Mouse (Mus musculus) intestine, embryonic 16.5 days (tissue): Measurements from ENCODE around the gene Aldoc. TPM values are rescaled to one million over a fixed set of nuclear protein-coding genes. Genes with fewer than 3 reads are reported as not detected.
A peak's percentile ranks its signal among the peaks of the same experiment; 100 is the strongest.

Experiments used
- ATAC-seq: fragments of 200-750 bp; cut with Nextera tagmentation; 2 replicates; pipeline ENCODE4 v1.8.0; 2017; ENCODE audit warnings: moderate TSS enrichment, moderate library complexity
- H3K27ac ChIP-seq: fragments of 300-500 bp; sonication (generic); 2 replicates; pipeline ENCODE4 v1.5.1; 2014; ENCODE audit warnings: mild to moderate bottlenecking, low read length
- H3K27me3 ChIP-seq: fragments of 300-500 bp; sonication (generic); replicated peaks from 2 replicates; pipeline ENCODE4 v1.6.1; 2014; ENCODE audit warnings: low read length, control low read depth, mixed read lengths; ENCODE audit not compliant: control insufficient read depth, insufficient read depth
- H3K36me3 ChIP-seq: fragments of 300-500 bp; sonication (generic); 2 replicates; pipeline ENCODE4 v1.6.1; 2014; ENCODE audit warnings: low read length, control low read depth; ENCODE audit not compliant: control insufficient read depth, insufficient read depth
- H3K4me1 ChIP-seq: fragments of 300-500 bp; sonication (generic); 2 replicates; pipeline ENCODE4 v1.6.1; 2014; ENCODE audit warnings: low read length, control low read depth, mixed read lengths; ENCODE audit not compliant: control insufficient read depth, insufficient read depth
- H3K4me2 ChIP-seq: fragments of 300-500 bp; sonication (generic); 2 replicates; pipeline ENCODE4 v1.6.1; 2014; ENCODE audit warnings: low read depth, low read length, control low read depth
- H3K4me3 ChIP-seq: fragments of 300-500 bp; sonication (generic); 2 replicates; pipeline ENCODE4 v1.5.1; 2014; ENCODE audit warnings: mild to moderate bottlenecking, low read length
- H3K9ac ChIP-seq: fragments of 300-500 bp; sonication (generic); 2 replicates; pipeline ENCODE4 v1.6.1; 2014; ENCODE audit warnings: low read depth, low read length
- H3K9me3 ChIP-seq: fragments of 300-500 bp; sonication (generic); 2 replicates; pipeline ENCODE4 v1.6.1; 2016; ENCODE audit warnings: low read length, control low read depth; ENCODE audit not compliant: control insufficient read depth
- WGBS: fragments of 180-500 bp; shearing (Covaris S2); extraction: QIAGEN DNeasy Blood & Tissue Kit; methylation state at CpG from one replicate; pipeline ENCODE4 v1.1.7; 2014; 5-methylcytosine and 5-hydroxymethylcytosine counted together
- polyA plus RNA-seq: library from polyadenylated mRNA; unstranded; fragments of >200 nt; fragmentation: Nextera tagmentation; extraction: Ambion mirVana; gene quantifications from 2 replicates; pipeline ENCODE4 v1.2.1, GENCODE M21; 2015

Gene Aldoc
- polyA plus RNA-seq, 1 experiment from 2014 or later: 34.0 TPM

DNA sequence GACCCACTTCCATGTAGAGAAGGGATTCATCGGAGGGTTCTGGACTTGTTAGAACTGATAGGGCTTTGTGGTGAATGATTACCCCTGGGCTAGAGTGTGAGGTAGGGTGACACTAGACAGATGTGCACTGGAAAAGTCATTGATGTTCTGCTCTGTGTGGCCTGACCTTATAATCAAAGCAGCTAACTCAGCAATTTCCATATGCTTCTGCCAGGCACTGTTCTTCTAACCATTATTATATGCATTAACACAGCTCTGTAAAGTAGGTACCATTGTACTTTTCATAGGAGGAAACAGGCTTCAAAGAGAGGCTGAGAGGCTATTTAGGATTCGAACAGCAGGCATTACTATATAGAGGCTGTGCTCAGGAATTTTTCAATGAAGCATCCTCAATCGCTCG is 4.4 kb downstream of the Aldoc start:
- Histone ChIP-seq H3K4me1 (peaks cover 14% of the 10 kb centered on the region), H3K27ac (no peak overlapping the region), H3K4me2 (no peak overlapping the region), H3K9me3 (no peaks in the 10 kb centered on the region), H3K36me3 (no peaks in the 10 kb centered on the region), H3K9ac (no peak overlapping the region), H3K27me3 (no peaks in the 10 kb centered on the region), H3K4me3 (no peak overlapping the region)
- ATAC-seq: no peak
- WGBS: 90% methylated on average over 4 of the region's 4 CpGs

- no peaks in the 10 kb centered on the region for H3K27me3 ChIP-seq
- no peaks in the 10 kb centered on the region for H3K36me3 ChIP-seq
- 11% methylated on average over 37 of the region's 37 CpGs for WGBS
- H3K27ac ChIP-seq: peak within 1 kb of the TSS; percentile 69
- H3K9ac ChIP-seq: peak within 1 kb of the TSS; percentile 87
- H3K4me2 ChIP-seq: peak within 1 kb of the TSS; percentile 83
- H3K4me1 ChIP-seq: peaks cover 12% of the 10 kb centered on the region
- ATAC-seq: peak; percentile 98
- H3K4me3 ChIP-seq: peak within 1 kb of the TSS; percentile 86
- no peaks in the 10 kb centered on the region for H3K9me3 ChIP-seq
Measured at GRCm38 (mm10) chr11:78327634-78328511, 5.1 kb downstream of the Aldoc start, which contains the start of gene Pigs. Pigs (plus strand) TSS chr11:78328415.

GRCm38 (mm10) chr11:78328512-78329056 is 5.8 kb downstream of the Aldoc start:
- H3K27ac ChIP-seq: no peak overlapping the region

DNA sequence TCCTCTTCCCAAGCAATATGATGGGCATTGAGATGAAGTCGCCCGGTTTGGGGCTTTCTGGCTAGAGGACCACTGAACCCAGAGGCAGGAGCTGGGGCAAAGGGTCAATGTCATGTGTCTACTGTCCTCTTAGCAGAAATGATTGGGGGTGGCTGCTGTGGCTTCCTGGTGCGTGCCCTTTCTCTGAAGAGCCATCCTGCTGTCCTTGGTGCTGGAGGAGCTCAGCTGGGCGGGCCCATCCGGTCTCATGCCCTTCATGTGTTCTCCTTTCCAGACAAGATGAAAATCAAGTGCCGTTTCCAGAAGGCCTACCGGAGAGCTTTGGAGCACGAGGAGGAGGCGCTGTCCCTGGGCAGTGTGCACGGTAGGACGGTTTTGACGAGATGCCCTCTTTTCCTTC is 9.9 kb downstream of the Aldoc start:
- Histone ChIP-seq H3K36me3 (no peaks in the 10 kb centered on the region; the same call in 1 of the 2 replicates), H3K9me3 (no peaks in the 10 kb centered on the region), H3K4me3 (no peak overlapping the region), H3K4me2 (no peak overlapping the region), H3K9ac (no peak overlapping the region), H3K27me3 (no peaks in the 10 kb centered on the region), H3K4me1 (peaks cover 6% of the 10 kb centered on the region), H3K27ac (no peak overlapping the region)
- ATAC-seq: no peak
- 95% methylated on average over 12 of the region's 12 CpGs for WGBS

More at GRCm38 (mm10) chr11:78328512-78329056, 5.8 kb downstream of the Aldoc start:
- Histone ChIP-seq H3K4me1 (peaks cover 6% of the 10 kb centered on the region), H3K9ac (peak overlapping the region; percentile 87), H3K9me3 (no peaks in the 10 kb centered on the region), H3K27me3 (no peaks in the 10 kb centered on the region), H3K4me3 (peak overlapping the region; percentile 86), H3K4me2 (peak overlapping the region; percentile 83), H3K36me3 (no peaks in the 10 kb centered on the region)
- peak; percentile 69 for ATAC-seq
- WGBS: 1% methylated on average over 40 of the region's 41 CpGs

- Histone ChIP-seq H3K4me1 (peaks cover 4% of the 10 kb centered on the region), H3K27ac (no peak overlapping the region), H3K4me3 (no peak overlapping the region), H3K9ac (no peak overlapping the region), H3K9me3 (no peaks in the 10 kb centered on the region), H3K36me3 (no peaks in the 10 kb centered on the region; the same call in 1 of the 2 replicates), H3K4me2 (no peak overlapping the region), H3K27me3 (no peaks in the 10 kb centered on the region)
- WGBS: 88% methylated on average over 5 of the region's 5 CpGs
- ATAC-seq: no peak
Measured at GRCm38 (mm10) chr11:78333992-78334391, 11.2 kb downstream of the Aldoc start.

GRCm38 (mm10) chr11:78337040-78337439 is 14.3 kb downstream of the Aldoc start:
- 87% methylated on average over 8 of the region's 8 CpGs for WGBS
- no peaks in the 10 kb centered on the region for H3K4me1 ChIP-seq
- H3K27me3 ChIP-seq: no peaks in the 10 kb centered on the region
- H3K9ac ChIP-seq: no peak overlapping the region
- H3K36me3 ChIP-seq: peaks cover 2% of the 10 kb centered on the region; the same call in 1 of the 2 replicates
- no peaks in the 10 kb centered on the region for H3K9me3 ChIP-seq
- no peak overlapping the region for H3K27ac ChIP-seq
- ATAC-seq: no peak
- H3K4me3 ChIP-seq: no peak overlapping the region
- no peak overlapping the region for H3K4me2 ChIP-seq

DNA sequence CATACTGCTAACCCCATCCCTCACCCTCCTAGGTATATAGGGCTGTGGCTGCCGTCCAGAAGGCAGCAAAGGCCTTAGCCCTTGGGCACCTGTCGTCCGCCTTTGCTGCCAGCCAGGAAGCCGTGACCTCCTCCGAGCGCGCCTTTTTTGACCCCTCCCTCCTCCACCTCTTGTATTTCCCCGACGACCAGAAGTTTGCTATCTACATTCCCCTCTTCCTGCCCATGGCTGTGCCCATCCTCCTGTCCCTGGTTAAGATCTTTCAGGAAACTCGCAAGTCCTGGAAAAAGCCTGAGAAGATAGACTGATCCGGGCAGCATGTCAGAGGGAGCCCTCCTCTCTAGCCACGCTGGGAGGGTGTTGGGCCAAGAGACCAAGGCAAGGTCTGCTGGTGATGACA is 18.9 kb downstream of the Aldoc start:
- H3K36me3 ChIP-seq: 0 out of 2 replicates have a peak, but pooled peaks cover 2% of the 10 kb centered on the region
- H3K9ac ChIP-seq: no peak overlapping the region
- 81% methylated on average over 12 of the region's 12 CpGs for WGBS
- peaks cover 31% of the 10 kb centered on the region for H3K4me1 ChIP-seq
- no peaks in the 10 kb centered on the region for H3K27me3 ChIP-seq
- no peak overlapping the region for H3K4me3 ChIP-seq
- H3K9me3 ChIP-seq: no peaks in the 10 kb centered on the region
- no peak overlapping the region for H3K4me2 ChIP-seq
- no peak overlapping the region for H3K27ac ChIP-seq
- no peak for ATAC-seq

- 0 out of 2 replicates have a peak, but pooled peaks cover 4% of the 10 kb centered on the region for H3K36me3 ChIP-seq
- peak within 1 kb of the TSS; percentile 92 for H3K9ac ChIP-seq
- no peaks in the 10 kb centered on the region for H3K27me3 ChIP-seq
- no peaks in the 10 kb centered on the region for H3K9me3 ChIP-seq
- H3K4me3 ChIP-seq: peak within 1 kb of the TSS; percentile 84
- peak within 1 kb of the TSS; percentile 95 for H3K4me2 ChIP-seq
- 1% methylated on average over 62 of the region's 66 CpGs for WGBS
- peak within 1 kb of the TSS; percentile 77 for H3K27ac ChIP-seq
- H3K4me1 ChIP-seq: peaks cover 36% of the 10 kb centered on the region
- peak; percentile 85 for ATAC-seq
Measured at GRCm38 (mm10) chr11:78343381-78344327, 20.9 kb downstream of the Aldoc start, which contains the start of gene Unc119. Unc119 (plus strand) TSS chr11:78343482.
